Mouse (Mus musculus) ES-Bruce4 (cell line): ENCODE data around the gene Morc1.

Experiments used
- CTCF ChIP-seq: IDR thresholded peaks from one replicate; pipeline ENCODE4 v1.8.1; 2011; ENCODE audit warnings: low read depth, low read length
- POLR2A ChIP-seq: IDR thresholded peaks from one replicate; pipeline ENCODE4 v1.8.1; 2011; ENCODE audit warnings: low read length; ENCODE audit not compliant: insufficient read depth

- no peak for TF ChIP-seq POLR2A
- no peak for TF ChIP-seq CTCF
Observed at GRCm38 (mm10) chr16:48621019-48621418, 190.0 kb downstream of the Morc1 start.
